Mouse (Mus musculus) neural tube, embryonic 14.5 days (tissue): Measurements from ENCODE around the gene Szt2. TPM values are rescaled to one million over a fixed set of nuclear protein-coding genes. Genes with fewer than 3 reads are reported as not detected.

Experiments used
- ATAC-seq: fragments of 200-750 bp; cut with Nextera tagmentation; 2 replicates; pipeline ENCODE4 v1.8.0; 2017; ENCODE audit warnings: low read depth, mild to moderate bottlenecking, moderate TSS enrichment, moderate library complexity
- H3K27ac ChIP-seq: fragments of 300-500 bp; sonication (generic); 2 replicates; pipeline ENCODE4 v1.5.1; 2014; ENCODE audit warnings: low read depth, mild to moderate bottlenecking, control low read depth, low read length, moderate library complexity, mixed read lengths
- H3K27me3 ChIP-seq: fragments of 300-500 bp; sonication (generic); 2 replicates; pipeline ENCODE4 v1.6.1; 2014; ENCODE audit warnings: low read length; ENCODE audit not compliant: control insufficient read depth, insufficient read depth
- H3K36me3 ChIP-seq: fragments of 300-500 bp; sonication (generic); 2 replicates; pipeline ENCODE4 v1.6.1; 2014; ENCODE audit warnings: low read length, mixed read lengths; ENCODE audit not compliant: control insufficient read depth, insufficient read depth
- H3K4me1 ChIP-seq: fragments of 300-500 bp; sonication (generic); 2 replicates; pipeline ENCODE4 v1.6.1; 2014; ENCODE audit warnings: low read length; ENCODE audit not compliant: control insufficient read depth, insufficient read depth
- H3K4me2 ChIP-seq: fragments of 300-500 bp; sonication (generic); 2 replicates; pipeline ENCODE4 v1.6.1; 2014; ENCODE audit warnings: mild to moderate bottlenecking, low read depth, low read length, control low read depth
- H3K4me3 ChIP-seq: fragments of 300-500 bp; sonication (generic); 2 replicates; pipeline ENCODE4 v1.5.1; 2014; ENCODE audit warnings: low read depth, low read length, control low read depth, mixed read lengths
- H3K9ac ChIP-seq: fragments of 300-500 bp; sonication (generic); replicated peaks from 2 replicates; pipeline ENCODE4 v1.6.1; 2014; ENCODE audit warnings: low read depth, mild to moderate bottlenecking, control low read depth, low read length, mixed read lengths
- H3K9me3 ChIP-seq: fragments of 300-500 bp; sonication (generic); 2 replicates; pipeline ENCODE4 v1.6.1; 2016; ENCODE audit warnings: low read length; ENCODE audit not compliant: control insufficient read depth
- WGBS: fragments of 180-500 bp; shearing (Covaris S2); extraction: QIAGEN DNeasy Blood & Tissue Kit; methylation state at CpG from one replicate; pipeline ENCODE4 v1.1.7; 2014; 5-methylcytosine and 5-hydroxymethylcytosine counted together
- polyA plus RNA-seq: library from polyadenylated mRNA; unstranded; fragments of >200 nt; fragmentation: Nextera tagmentation; extraction: Ambion mirVana; gene quantifications from 2 replicates; pipeline ENCODE4 v1.2.1, GENCODE M21; 2014

Szt2 gene
- polyA plus RNA-seq, 1 experiment from 2014 or later: 14.5 TPM

- no peak for ATAC-seq
- Histone ChIP-seq H3K36me3 (peaks cover 11% of the 10 kb centered on the region), H3K27me3 (no peaks in the 10 kb centered on the region), H3K4me2 (no peak overlapping the region), H3K9me3 (no peaks in the 10 kb centered on the region), H3K4me1 (peaks cover 7% of the 10 kb centered on the region; the same call in 1 of the 2 replicates), H3K9ac (no peak overlapping the region), H3K27ac (no peak overlapping the region), H3K4me3 (no peak overlapping the region)
- 76% methylated on average over 8 of the region's 8 CpGs for WGBS
Measured at GRCm38 (mm10) chr4:118432332-118432731, 23.3 kb upstream of the Szt2 start.

GRCm38 (mm10) chr4:118429215-118429895 is 20.3 kb upstream of the Szt2 start:
- Histone ChIP-seq H3K27ac (no peak overlapping the region), H3K4me1 (peaks cover 12% of the 10 kb centered on the region; the same call in 1 of the 2 replicates), H3K36me3 (peaks cover 11% of the 10 kb centered on the region), H3K27me3 (no peaks in the 10 kb centered on the region), H3K4me3 (no peak overlapping the region), H3K4me2 (peak overlapping the region; percentile 59; the same call in 1 of the 2 replicates), H3K9ac (no peak overlapping the region), H3K9me3 (no peaks in the 10 kb centered on the region)
- no peak for ATAC-seq
- 70% methylated on average over 7 of the region's 7 CpGs for WGBS

- Histone ChIP-seq H3K27me3 (no peaks in the 10 kb centered on the region), H3K36me3 (peaks cover 6% of the 10 kb centered on the region), H3K4me2 (peak overlapping the region; percentile 59), H3K27ac (peak overlapping the region; percentile 17; the same call in 1 of the 2 replicates), H3K4me1 (peaks cover 12% of the 10 kb centered on the region; the same call in 1 of the 2 replicates), H3K9ac (peak overlapping the region; percentile 43), H3K4me3 (peak overlapping the region; percentile 38), H3K9me3 (no peaks in the 10 kb centered on the region)
- 50% methylated on average over 15 of the region's 15 CpGs for WGBS
- peak; percentile 23; the same call in 1 of the 2 replicates for ATAC-seq
Measured at GRCm38 (mm10) chr4:118428531-118429214, 19.6 kb upstream of the Szt2 start.

GRCm38 (mm10) chr4:118427768-118428451 is 18.8 kb upstream of the Szt2 start, which contains the start of gene Elovl1:
Gene Elovl1 (plus strand): TSS chr4:118428093.
- H3K4me1 ChIP-seq: peaks cover 12% of the 10 kb centered on the region; the same call in 1 of the 2 replicates
- peak within 1 kb of the TSS; percentile 38 for H3K4me3 ChIP-seq
- 0% methylated on average over 25 of the region's 31 CpGs for WGBS
- H3K27ac ChIP-seq: peak within 1 kb of the TSS; percentile 65
- peak within 1 kb of the TSS; percentile 59 for H3K4me2 ChIP-seq
- H3K27me3 ChIP-seq: no peaks in the 10 kb centered on the region
- H3K36me3 ChIP-seq: peaks cover 4% of the 10 kb centered on the region
- H3K9me3 ChIP-seq: no peaks in the 10 kb centered on the region
- ATAC-seq: peak; percentile 93
- H3K9ac ChIP-seq: peak within 1 kb of the TSS; percentile 43

GRCm38 (mm10) chr4:118427415-118427767 is 18.3 kb upstream of the Szt2 start:
- Histone ChIP-seq H3K9ac (peak overlapping the region; percentile 43), H3K36me3 (peaks cover 4% of the 10 kb centered on the region), H3K4me2 (peak overlapping the region; percentile 59), H3K27me3 (no peaks in the 10 kb centered on the region), H3K27ac (peak overlapping the region; percentile 65), H3K4me3 (peak overlapping the region; percentile 38), H3K4me1 (peaks cover 12% of the 10 kb centered on the region; the same call in 1 of the 2 replicates), H3K9me3 (no peaks in the 10 kb centered on the region)
- WGBS: 1% methylated on average over 5 of the region's 5 CpGs
- ATAC-seq: peak; percentile 38; the same call in 1 of the 2 replicates

- Histone ChIP-seq H3K4me2 (no peak overlapping the region), H3K4me3 (no peak overlapping the region), H3K9ac (no peak overlapping the region), H3K27ac (no peak overlapping the region), H3K36me3 (peaks cover 5% of the 10 kb centered on the region; the same call in 1 of the 2 replicates), H3K4me1 (peaks cover 12% of the 10 kb centered on the region; the same call in 1 of the 2 replicates), H3K27me3 (no peaks in the 10 kb centered on the region), H3K9me3 (no peaks in the 10 kb centered on the region)
- ATAC-seq: no peak
- 93% methylated on average over 1 of the region's 1 CpGs for WGBS
Measured at GRCm38 (mm10) chr4:118425374-118425773, 16.3 kb upstream of the Szt2 start.

- ATAC-seq: no peak
- H3K27me3 ChIP-seq: no peaks in the 10 kb centered on the region
- no peak overlapping the region for H3K4me3 ChIP-seq
- peaks cover 9% of the 10 kb centered on the region for H3K36me3 ChIP-seq
- H3K27ac ChIP-seq: no peak overlapping the region
- no peak overlapping the region for H3K4me2 ChIP-seq
- H3K9ac ChIP-seq: no peak overlapping the region
- 87% methylated on average over 4 of the region's 4 CpGs for WGBS
- H3K4me1 ChIP-seq: peaks cover 12% of the 10 kb centered on the region; the same call in 1 of the 2 replicates
- no peaks in the 10 kb centered on the region for H3K9me3 ChIP-seq
Measured at GRCm38 (mm10) chr4:118424541-118425160, 15.6 kb upstream of the Szt2 start.

- Histone ChIP-seq H3K9ac (no peak overlapping the region), H3K27me3 (no peaks in the 10 kb centered on the region), H3K36me3 (peaks cover 25% of the 10 kb centered on the region), H3K27ac (no peak overlapping the region), H3K4me1 (no peaks in the 10 kb centered on the region), H3K4me3 (no peak overlapping the region), H3K9me3 (no peaks in the 10 kb centered on the region), H3K4me2 (no peak overlapping the region)
- no peak for ATAC-seq
- 90% methylated on average over 3 of the region's 3 CpGs for WGBS
Measured at GRCm38 (mm10) chr4:118421384-118421783, 12.3 kb upstream of the Szt2 start.
